ENCODE assay signal across 22 mouse cellular contexts in genomic region chrX:167810120-167810519, GRCm38 (mm10).
"Had no signal": no experiment of that assay in that cellular context is flagged by ENCODE, and none has a peak within 500 bp of the region (broad histone marks: within the 10 kb centered on the region; RNA-seq: fewer than 3 reads in every experiment).

No protein-coding gene starts in this region.

- DNase-seq: liver, postnatal 0 days; lung, adult 2 months; lung, postnatal 14 days; lung, postnatal 36 days; retina, postnatal 1 day; right cerebral cortex, adult 18-20 months; right cerebral cortex, postnatal 25 days; right cerebral cortex, postnatal 4 days; spleen, adult 18-20 months; thymus, adult 18-20 months; thymus, postnatal 14 days; thymus, postnatal 36 days had no signal

- H3K27ac ChIP-seq: lung, embryonic 15.5 days; macrophage; midbrain, embryonic 13.5 days; midbrain, embryonic 15.5 days; neural tube, embryonic 13.5 days; neural tube, embryonic 15.5 days had no signal

- ATAC-seq: liver, postnatal 0 days; lung, postnatal 0 days; midbrain, embryonic 13.5 days; midbrain, embryonic 15.5 days had no signal

- H3K9ac ChIP-seq: liver, postnatal 0 days; lung, embryonic 15.5 days; midbrain, embryonic 13.5 days; midbrain, embryonic 15.5 days; neural tube, embryonic 13.5 days; neural tube, embryonic 15.5 days had no signal

- H3K9me3 ChIP-seq: lung, embryonic 15.5 days; megakaryocyte, embryonic 14.5 days; midbrain, embryonic 13.5 days; midbrain, embryonic 15.5 days; neural tube, embryonic 13.5 days; neural tube, embryonic 15.5 days had no signal

- H3K4me3 ChIP-seq: lung, embryonic 15.5 days; megakaryocyte, embryonic 14.5 days; midbrain, embryonic 13.5 days; midbrain, embryonic 15.5 days; myocyte; neural tube, embryonic 13.5 days; neural tube, embryonic 15.5 days had no signal

- H3K36me3 ChIP-seq: lung, embryonic 15.5 days; midbrain, embryonic 13.5 days; midbrain, embryonic 15.5 days; neural tube, embryonic 13.5 days; neural tube, embryonic 15.5 days had no signal

- H3K4me2 ChIP-seq: lung, embryonic 15.5 days; midbrain, embryonic 11.5 days; midbrain, embryonic 13.5 days; midbrain, embryonic 15.5 days; neural tube, embryonic 13.5 days; neural tube, embryonic 15.5 days had no signal

- H3K4me1 ChIP-seq: lung, embryonic 15.5 days; megakaryocyte, embryonic 14.5 days; midbrain, embryonic 13.5 days; midbrain, embryonic 15.5 days; neural tube, embryonic 13.5 days; neural tube, embryonic 15.5 days had no signal
